ENCODE assay signal across 24 mouse cellular contexts in the genomic region with DNA sequence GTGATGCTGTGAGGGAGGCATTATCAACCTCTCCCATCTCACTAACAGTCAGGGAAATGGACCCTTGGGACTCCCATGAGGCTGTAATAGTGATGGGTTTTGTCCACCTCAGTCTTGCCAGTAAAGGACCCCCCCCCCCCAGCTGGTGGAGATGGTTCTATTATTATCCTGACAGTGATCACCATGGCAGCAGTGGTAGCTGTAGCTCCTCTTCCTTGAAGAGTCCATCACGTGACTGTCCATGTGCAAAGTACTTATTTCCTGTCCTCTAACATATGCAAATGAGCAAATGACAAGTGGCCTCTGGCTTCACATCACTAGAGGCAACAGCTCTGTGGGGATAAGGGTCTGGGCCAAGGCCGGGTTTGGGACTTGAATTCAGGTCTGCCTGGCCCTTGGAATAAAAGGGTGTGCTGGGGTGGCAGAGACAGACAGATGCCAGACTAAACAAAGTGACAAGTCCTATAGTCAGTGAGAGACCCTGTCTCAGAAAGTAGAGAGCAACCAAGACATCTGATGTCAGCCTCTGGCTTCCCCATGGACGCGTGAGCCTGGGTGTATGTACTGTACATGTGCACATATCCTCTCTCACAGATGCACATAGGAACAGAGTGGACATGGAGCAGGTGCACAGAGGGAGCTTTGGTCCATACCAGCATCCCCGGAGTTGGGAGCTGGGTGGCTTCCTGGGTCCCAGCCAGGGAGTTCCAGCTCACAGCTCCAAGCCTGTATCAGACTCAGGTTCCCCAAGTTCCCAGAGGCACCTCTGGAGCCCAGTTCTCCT. TPM values are rescaled to one million over a fixed set of nuclear protein-coding genes. Genes with fewer than 3 reads are reported as not detected.
DNase-seq lines count a peak whose midpoint lies in the region; ATAC-seq and TF ChIP-seq lines count a peak whose summit lies in the region.
"Had no signal": no experiment of that assay in that cellular context is flagged by ENCODE, and none has a peak within 500 bp of the region (broad histone marks: within the 10 kb centered on the region; RNA-seq: fewer than 3 reads in every experiment).

No protein-coding gene starts in this region.

- no peak for ATAC-seq in midbrain, embryonic 13.5 days
- no peak for ATAC-seq in midbrain, embryonic 15.5 days (replicated peaks)
- ATAC-seq in forebrain, embryonic 15.5 days (replicated peaks): peak; percentile 61; the same call in 1 of the 2 replicates
- ATAC-seq: lung, postnatal 0 days had no signal

- WGBS in midbrain, embryonic 13.5 days: 73% methylated on average over 5 of the region's 5 CpGs
- 58% methylated on average over 5 of the region's 5 CpGs for WGBS in midbrain, embryonic 15.5 days
- 57% methylated on average over 5 of the region's 5 CpGs for WGBS in forebrain, embryonic 15.5 days
- 62% methylated on average over 5 of the region's 5 CpGs for WGBS in olfactory bulb, adult 2 months

- DNase-seq in R1 (ENCODE audit: low read depth, low spot score): peak; percentile 31
- no peak for DNase-seq in right cerebral cortex, postnatal 14 days
- DNase-seq in thymus, postnatal 25 days: no peak
- DNase-seq: adrenal gland, postnatal 36 days; cerebellum, adult 2 months; cerebellum, postnatal 36 days; gastrocnemius, adult 2 months; heart, postnatal 10 days; kidney, adult 2 months; kidney, postnatal 10 days; thymus, adult 2 months had no signal

- H3K4me2 ChIP-seq in midbrain, embryonic 13.5 days (replicated peaks): no peak overlapping the region
- H3K4me2 ChIP-seq in midbrain, embryonic 15.5 days: no peak overlapping the region
- no peak overlapping the region for H3K4me2 ChIP-seq in forebrain, embryonic 15.5 days (replicated peaks)
- H3K4me2 ChIP-seq: embryonic facial prominence, embryonic 15.5 days; heart, embryonic 11.5 days; liver, embryonic 15.5 days; neural tube, embryonic 12.5 days had no signal

- H3K4me3 ChIP-seq in midbrain, embryonic 13.5 days (replicated peaks): no peak overlapping the region
- H3K4me3 ChIP-seq in midbrain, embryonic 15.5 days: no peak overlapping the region
- no peak overlapping the region for H3K4me3 ChIP-seq in forebrain, embryonic 15.5 days
- no peak overlapping the region for H3K4me3 ChIP-seq in olfactory bulb, adult 2 months (ENCODE audit: insufficient read depth, low read depth, low read length)
- H3K4me3 ChIP-seq: embryonic facial prominence, embryonic 15.5 days; gastrocnemius, adult 2 months; layer of hippocampus, adult 2 months; liver, embryonic 15.5 days; neural tube, embryonic 12.5 days had no signal

- no peak for TF ChIP-seq CTCF in olfactory bulb, adult 2 months (IDR thresholded peaks at IDR 0.05; ENCODE audit: insufficient read depth, low read depth, low read length)

- H3K9ac ChIP-seq in midbrain, embryonic 13.5 days (replicated peaks): no peak overlapping the region
- no peak overlapping the region for H3K9ac ChIP-seq in midbrain, embryonic 15.5 days
- no peak overlapping the region for H3K9ac ChIP-seq in forebrain, embryonic 15.5 days (replicated peaks)
- H3K9ac ChIP-seq: embryonic facial prominence, embryonic 15.5 days; liver, embryonic 15.5 days; neural tube, embryonic 12.5 days had no signal

- peaks cover 7% of the 10 kb centered on the region for H3K9me3 ChIP-seq in midbrain, embryonic 13.5 days
- H3K9me3 ChIP-seq in midbrain, embryonic 15.5 days: 0 out of 2 replicates have a peak, but pooled peaks cover 4% of the 10 kb centered on the region
- H3K9me3 ChIP-seq in forebrain, embryonic 15.5 days: no peaks in the 10 kb centered on the region
- H3K9me3 ChIP-seq: liver, embryonic 15.5 days had no signal

- no peaks in the 10 kb centered on the region for H3K27me3 ChIP-seq in midbrain, embryonic 13.5 days
- no peaks in the 10 kb centered on the region for H3K27me3 ChIP-seq in midbrain, embryonic 15.5 days (replicated peaks)
- no peaks in the 10 kb centered on the region for H3K27me3 ChIP-seq in forebrain, embryonic 15.5 days
- H3K27me3 ChIP-seq: embryonic facial prominence, embryonic 15.5 days; liver, embryonic 15.5 days; neural tube, embryonic 12.5 days had no signal

- H3K36me3 ChIP-seq in midbrain, embryonic 13.5 days: no peaks in the 10 kb centered on the region
- H3K36me3 ChIP-seq in midbrain, embryonic 15.5 days (replicated peaks): no peaks in the 10 kb centered on the region
- H3K36me3 ChIP-seq in forebrain, embryonic 15.5 days: no peaks in the 10 kb centered on the region
- H3K36me3 ChIP-seq: embryonic facial prominence, embryonic 15.5 days; G1E; liver, embryonic 15.5 days; neural tube, embryonic 12.5 days had no signal

- 0 out of 2 replicates have a peak overlapping the region, but pooled peaks have one; percentile 35 for H3K27ac ChIP-seq in midbrain, embryonic 13.5 days
- H3K27ac ChIP-seq in midbrain, embryonic 15.5 days: no peak overlapping the region
- H3K27ac ChIP-seq in forebrain, embryonic 15.5 days (replicated peaks): peak overlapping the region; percentile 84
- peak overlapping the region; percentile 14; the same call in 1 of the 2 replicates for H3K27ac ChIP-seq in olfactory bulb, adult 2 months (ENCODE audit: insufficient read depth, low read depth, low read length)
- H3K27ac ChIP-seq: embryonic facial prominence, embryonic 15.5 days; gastrocnemius, adult 2 months; layer of hippocampus, adult 2 months; liver, embryonic 15.5 days; neural tube, embryonic 12.5 days had no signal

- H3K4me1 ChIP-seq in midbrain, embryonic 13.5 days (replicated peaks): peaks cover 11% of the 10 kb centered on the region
- H3K4me1 ChIP-seq in midbrain, embryonic 15.5 days: peaks cover 10% of the 10 kb centered on the region; the same call in 1 of the 2 replicates
- peaks cover 20% of the 10 kb centered on the region for H3K4me1 ChIP-seq in forebrain, embryonic 15.5 days
- H3K4me1 ChIP-seq in olfactory bulb, adult 2 months (ENCODE audit: control insufficient read depth, insufficient read depth, low read length): peaks cover 17% of the 10 kb centered on the region
- H3K4me1 ChIP-seq: embryonic facial prominence, embryonic 15.5 days; liver, embryonic 15.5 days had no signal

- no peak for TF ChIP-seq POLR2A in olfactory bulb, adult 2 months (IDR thresholded peaks at IDR 0.05; ENCODE audit: insufficient read depth, low read depth, low read length)

RNA-seq across cellular contexts. Expression of a gene that starts 55.8 kb away (rescaled TPM):
- polyA plus RNA-seq in midbrain, embryonic 13.5 days (2015; fragmentation: Nextera tagmentation; extraction: Ambion mirVana): 0.13 TPM in 1 of 2 replicates, not detected in the other
- 0.24 and 0.32 TPM in 2 replicates for polyA plus RNA-seq in midbrain, embryonic 15.5 days (2015; fragmentation: Nextera tagmentation; extraction: Ambion mirVana)
- not detected in 2 replicates for polyA plus RNA-seq in forebrain, embryonic 15.5 days (2015; fragmentation: Nextera tagmentation; extraction: Ambion mirVana)
- not detected in 2 replicates for polyA plus RNA-seq in olfactory bulb, adult 2 months (2012; ENCODE audit: insufficient read depth, insufficient read length, low replicate concordance, missing spikeins)
- polyA plus RNA-seq: gonadal fat pad, adult 2 months; heart, embryonic 11.5 days; lung, postnatal 0 days; urinary bladder, adult 2 months had no signal
